Mouse (Mus musculus): ENCODE data around the gene Tmem212. TPM values are rescaled to one million over a fixed set of nuclear protein-coding genes. Genes with fewer than 3 reads are reported as not detected.

Tmem212 gene
- polyA plus RNA-seq, 1 experiment from 2014 or later = 59.9 TPM

DNA sequence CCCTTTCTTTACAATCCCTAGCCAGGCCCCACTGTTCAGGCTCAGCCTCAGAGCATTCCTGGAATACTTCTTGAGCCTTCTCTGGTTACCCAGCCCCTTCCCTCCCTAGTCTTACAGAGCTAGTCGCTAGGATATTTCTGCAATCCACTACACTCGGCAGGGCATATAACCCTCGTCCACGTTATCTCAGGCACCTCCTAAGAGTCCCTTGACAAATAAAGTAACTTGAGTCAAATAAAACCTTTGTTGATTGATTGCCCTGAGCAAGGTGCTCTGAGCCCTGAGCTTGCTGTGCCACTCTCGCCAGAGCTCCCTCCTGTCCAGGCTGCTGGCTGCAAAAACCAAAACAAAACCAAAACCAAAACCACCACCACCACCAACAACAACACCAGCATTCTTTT lies 37.0 kb downstream of the Tmem212 start:
- no peaks in the 10 kb centered on the region for H3K36me3 ChIP-seq (ENCODE audit: insufficient read depth, low read length)
- no peaks in the 10 kb centered on the region for H3K27me3 ChIP-seq (replicated peaks; ENCODE audit: insufficient read depth, low read length)
- ATAC-seq (peak; percentile 56), DNase-seq (ENCODE audit: low spot score) (peak; percentile 74)
- peak overlapping the region; percentile 62 for H3K27ac ChIP-seq (ENCODE audit: low read length)
- H3K4me3 ChIP-seq (ENCODE audit: low read depth, low read length) = peak overlapping the region; percentile 6; the same call in 1 of the 2 replicates
- peaks cover 33% of the 10 kb centered on the region; the same call in 1 of the 2 replicates for H3K4me1 ChIP-seq (ENCODE audit: insufficient read depth, low read depth, low read length)
- TF ChIP-seq EP300 (IDR thresholded peaks at IDR 0.05) = peak; percentile 53; the same call in 1 of the 2 replicates
- TF ChIP-seq CTCF (IDR thresholded peaks at IDR 0.05) = no peak
- H3K4me2 ChIP-seq (replicated peaks; ENCODE audit: low read depth, low read length) = peak overlapping the region; percentile 40
- 5% methylated on average over 5 of the region's 5 CpGs for WGBS
- H3K9ac ChIP-seq (replicated peaks; ENCODE audit: low read depth) = no peak overlapping the region
- H3K9me3 ChIP-seq (ENCODE audit: low read length) = no peaks in the 10 kb centered on the region

DNA sequence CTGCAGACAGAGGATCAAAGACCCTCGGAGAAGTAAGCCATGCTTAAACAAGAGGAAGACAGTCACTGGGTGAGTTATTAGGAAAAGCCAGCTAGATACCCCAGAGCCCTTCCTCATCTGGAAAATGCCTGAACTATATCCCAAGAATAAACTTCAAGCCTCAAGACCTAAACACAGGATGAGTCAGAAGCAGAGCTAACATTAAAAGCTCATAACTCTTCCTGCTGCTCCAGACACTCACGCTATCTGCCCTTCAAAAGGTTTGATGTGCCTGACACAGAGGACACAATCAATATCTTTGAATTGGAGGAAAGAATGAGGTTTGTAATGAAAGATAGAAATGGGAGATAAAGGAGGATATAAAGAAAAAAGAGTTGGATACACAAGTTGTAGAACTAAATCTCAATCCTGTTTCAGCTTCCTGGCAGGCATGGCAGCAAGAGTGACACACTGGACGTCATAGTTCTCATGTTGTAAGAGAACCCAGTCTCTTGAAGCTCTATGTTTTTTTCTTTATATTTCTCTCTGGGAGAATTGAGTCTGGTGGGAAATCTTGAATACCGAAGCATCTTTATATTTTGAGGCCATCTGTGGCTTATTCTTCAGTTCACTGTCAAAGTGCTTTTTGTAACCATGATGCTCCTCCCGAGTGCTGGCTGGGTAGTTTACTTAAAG lies 37.6 kb downstream of the Tmem212 start:
- Histone ChIP-seq H3K27me3 (replicated peaks; ENCODE audit: insufficient read depth, low read length) (no peaks in the 10 kb centered on the region), H3K9ac (replicated peaks; ENCODE audit: low read depth) (no peak overlapping the region), H3K36me3 (ENCODE audit: insufficient read depth, low read length) (no peaks in the 10 kb centered on the region), H3K4me3 (ENCODE audit: low read depth, low read length) (no peak overlapping the region), H3K4me2 (replicated peaks; ENCODE audit: low read depth, low read length) (peak overlapping the region; percentile 40), H3K4me1 (ENCODE audit: insufficient read depth, low read depth, low read length) (peaks cover 33% of the 10 kb centered on the region; the same call in 1 of the 2 replicates), H3K9me3 (ENCODE audit: low read length) (no peaks in the 10 kb centered on the region), H3K27ac (ENCODE audit: low read length) (peak overlapping the region; percentile 62)
- no peak for TF ChIP-seq CTCF (IDR thresholded peaks at IDR 0.05)
- no peak for TF ChIP-seq EP300 (IDR thresholded peaks at IDR 0.05)
- 20% methylated on average over 5 of the region's 5 CpGs for WGBS
- peak; percentile 50 for DNase-seq (ENCODE audit: low spot score)
- no peak for ATAC-seq

DNA sequence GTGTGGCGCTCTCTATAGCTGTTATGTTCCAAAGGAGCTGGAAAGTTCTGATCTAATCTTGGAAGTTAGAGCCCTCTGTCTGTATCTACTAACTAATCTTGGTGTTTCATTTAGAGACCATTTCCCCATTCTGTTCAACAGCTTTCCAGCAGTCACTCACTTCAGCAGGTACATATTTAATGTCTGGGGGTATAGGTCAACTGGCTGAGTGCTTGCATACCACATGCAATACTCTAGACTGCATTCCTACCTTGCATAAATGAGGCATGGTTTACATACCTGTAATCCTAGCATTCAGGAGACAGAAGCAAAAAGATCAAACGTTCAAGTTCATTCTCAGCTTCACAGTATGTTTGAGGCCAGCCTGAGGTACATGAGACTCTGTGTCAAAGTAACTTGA lies 39.9 kb downstream of the Tmem212 start:
- no peak overlapping the region for H3K4me2 ChIP-seq (replicated peaks; ENCODE audit: low read depth, low read length)
- no peaks in the 10 kb centered on the region for H3K9me3 ChIP-seq (ENCODE audit: low read length)
- no peak overlapping the region for H3K9ac ChIP-seq (replicated peaks; ENCODE audit: low read depth)
- no peak overlapping the region for H3K4me3 ChIP-seq (ENCODE audit: low read depth, low read length)
- peaks cover 20% of the 10 kb centered on the region; the same call in 1 of the 2 replicates for H3K4me1 ChIP-seq (ENCODE audit: insufficient read depth, low read depth, low read length)
- 53% methylated on average over 2 of the region's 2 CpGs for WGBS
- ATAC-seq (peak; percentile 73), DNase-seq (ENCODE audit: low spot score) (peak; percentile 50)
- no peaks in the 10 kb centered on the region for H3K36me3 ChIP-seq (ENCODE audit: insufficient read depth, low read length)
- H3K27ac ChIP-seq (ENCODE audit: low read length) = peak overlapping the region; percentile 9; the same call in 1 of the 2 replicates
- TF ChIP-seq CTCF (IDR thresholded peaks at IDR 0.05) (no peak), EP300 (IDR thresholded peaks at IDR 0.05) (peak; percentile 88)
- no peaks in the 10 kb centered on the region for H3K27me3 ChIP-seq (replicated peaks; ENCODE audit: insufficient read depth, low read length)

DNA sequence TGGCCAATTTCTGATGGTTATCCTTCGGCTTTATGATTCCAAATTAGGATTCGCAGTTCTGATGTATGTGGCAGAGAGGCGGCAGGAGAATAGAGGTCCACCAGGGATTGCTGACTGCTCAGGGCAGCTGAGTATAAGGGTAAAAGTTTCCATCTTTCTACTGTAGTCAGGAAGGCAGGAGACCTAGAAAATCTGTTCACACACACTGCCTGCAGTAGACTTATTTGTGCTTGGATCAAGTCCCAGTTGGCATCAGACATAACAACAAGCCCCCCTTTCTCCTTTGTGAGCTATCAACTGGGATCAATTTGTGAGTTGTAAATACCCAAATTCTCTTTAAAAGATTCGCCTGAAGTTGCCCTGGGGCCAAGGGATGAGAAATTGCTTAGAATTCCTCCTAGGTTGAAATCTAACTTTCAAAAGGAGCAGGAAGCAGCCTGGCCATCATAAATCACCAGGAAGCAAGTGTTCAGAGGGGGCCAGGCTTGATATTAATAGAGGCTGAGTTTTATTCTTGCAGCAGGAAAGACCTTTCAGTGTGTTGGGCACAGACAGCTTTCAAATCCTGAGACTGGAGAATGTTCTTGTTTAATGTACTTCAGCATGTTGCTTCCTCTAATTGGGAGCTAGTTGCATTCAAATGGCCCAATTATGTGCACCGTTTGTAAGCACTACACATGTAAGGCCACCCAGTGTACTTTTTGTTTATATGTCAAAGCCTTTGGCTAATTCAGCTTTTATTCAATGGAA lies 41.6 kb downstream of the Tmem212 start:
- H3K27ac ChIP-seq (ENCODE audit: low read length) = no peak overlapping the region

DNA sequence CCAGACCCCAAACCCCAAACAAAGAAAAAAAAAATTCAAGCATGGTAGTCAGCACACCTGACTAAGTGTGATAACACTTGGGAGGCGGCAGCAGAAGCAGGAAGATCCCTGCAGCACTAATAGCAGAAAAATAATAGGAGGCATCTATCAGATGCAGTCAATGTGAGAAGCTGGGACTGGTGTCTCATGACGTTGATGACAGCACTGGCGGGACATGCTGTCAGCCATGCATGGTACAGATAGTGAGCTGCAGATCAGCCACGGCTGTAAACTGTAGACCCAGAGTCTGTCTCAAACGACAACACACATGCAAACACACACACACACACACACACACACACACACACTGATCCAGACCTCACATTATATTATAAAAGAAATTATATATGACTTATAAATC lies 52.9 kb downstream of the Tmem212 start:
- 53% methylated on average over 5 of the region's 5 CpGs for WGBS
- Histone ChIP-seq H3K36me3 (ENCODE audit: insufficient read depth, low read length) (no peaks in the 10 kb centered on the region), H3K27me3 (replicated peaks; ENCODE audit: insufficient read depth, low read length) (no peaks in the 10 kb centered on the region), H3K4me1 (ENCODE audit: insufficient read depth, low read depth, low read length) (no peaks in the 10 kb centered on the region), H3K4me3 (ENCODE audit: low read depth, low read length) (no peak overlapping the region), H3K9ac (replicated peaks; ENCODE audit: low read depth) (no peak overlapping the region), H3K9me3 (ENCODE audit: low read length) (no peaks in the 10 kb centered on the region), H3K27ac (ENCODE audit: low read length) (no peak overlapping the region), H3K4me2 (replicated peaks; ENCODE audit: low read depth, low read length) (no peak overlapping the region)
- no peak for TF ChIP-seq CTCF (IDR thresholded peaks at IDR 0.05)
- TF ChIP-seq EP300 (IDR thresholded peaks at IDR 0.05) = no peak
- ATAC-seq (no peak), DNase-seq (ENCODE audit: low spot score) (no peak)

More for the DNA sequence above, 41.6 kb downstream of the Tmem212 start:
- Histone ChIP-seq H3K9me3 (ENCODE audit: low read length) (no peaks in the 10 kb centered on the region), H3K4me2 (replicated peaks; ENCODE audit: low read depth, low read length) (no peak overlapping the region), H3K36me3 (ENCODE audit: insufficient read depth, low read length) (no peaks in the 10 kb centered on the region), H3K9ac (replicated peaks; ENCODE audit: low read depth) (no peak overlapping the region), H3K27me3 (replicated peaks; ENCODE audit: insufficient read depth, low read length) (no peaks in the 10 kb centered on the region), H3K4me1 (ENCODE audit: insufficient read depth, low read depth, low read length) (peaks cover 17% of the 10 kb centered on the region; the same call in 1 of the 2 replicates), H3K4me3 (ENCODE audit: low read depth, low read length) (no peak overlapping the region)
- no peak for TF ChIP-seq CTCF (IDR thresholded peaks at IDR 0.05)
- TF ChIP-seq EP300 (IDR thresholded peaks at IDR 0.05) = no peak
- DNase-seq (ENCODE audit: low spot score) = peak; percentile 24
- no peak for ATAC-seq
- 64% methylated on average over 5 of the region's 5 CpGs for WGBS

DNA sequence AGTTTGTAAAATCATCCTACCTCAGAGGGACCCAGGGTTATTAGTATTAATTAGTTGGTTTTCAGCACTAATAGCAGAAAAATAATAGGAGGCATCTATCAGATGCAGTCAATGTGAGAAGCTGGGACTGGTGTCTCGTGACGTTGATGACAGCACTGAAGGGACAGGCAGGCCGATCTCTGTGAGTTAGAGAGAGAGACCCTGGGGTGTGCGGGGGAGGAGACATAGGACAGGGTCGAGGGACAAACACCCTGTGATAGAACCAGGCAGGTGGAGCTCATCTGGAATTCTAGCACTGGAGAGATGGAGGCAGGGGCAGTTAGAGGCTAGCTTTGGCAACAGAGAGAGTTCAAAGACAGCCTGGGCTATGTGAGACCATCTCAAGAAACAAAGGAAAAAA lies 53.3 kb downstream of the Tmem212 start:
- H3K4me3 ChIP-seq (ENCODE audit: low read depth, low read length) = no peak overlapping the region
- no peak overlapping the region for H3K27ac ChIP-seq (ENCODE audit: low read length)
- 75% methylated on average over 5 of the region's 5 CpGs for WGBS
- H3K9me3 ChIP-seq (ENCODE audit: low read length) = no peaks in the 10 kb centered on the region
- H3K4me1 ChIP-seq (ENCODE audit: insufficient read depth, low read depth, low read length) = no peaks in the 10 kb centered on the region
- H3K36me3 ChIP-seq (ENCODE audit: insufficient read depth, low read length) = no peaks in the 10 kb centered on the region
- no peaks in the 10 kb centered on the region for H3K27me3 ChIP-seq (replicated peaks; ENCODE audit: insufficient read depth, low read length)
- ATAC-seq (no peak), DNase-seq (ENCODE audit: low spot score) (no peak)
- H3K9ac ChIP-seq (replicated peaks; ENCODE audit: low read depth) = no peak overlapping the region
- H3K4me2 ChIP-seq (replicated peaks; ENCODE audit: low read depth, low read length) = no peak overlapping the region
- TF ChIP-seq CTCF (IDR thresholded peaks at IDR 0.05) = no peak
- no peak for TF ChIP-seq EP300 (IDR thresholded peaks at IDR 0.05)

Data from lung, postnatal 0 days (tissue).